Mouse (Mus musculus) G1E (cell line): ENCODE measurements around the gene Timm44. TPM values are rescaled to one million over a fixed set of nuclear protein-coding genes. Genes with fewer than 3 reads are reported as not detected.

Experiments used
- ATAC-seq: 2 replicates; pipeline ENCODE4 v1.8.0; 2016; ENCODE audit warnings: mild to moderate bottlenecking; ENCODE audit not compliant: insufficient number of reproducible peaks, poor library complexity, low FRiP score, severe bottlenecking; ENCODE audit errors: extremely low read depth
- DNase-seq: peaks from one replicate; pipeline ENCODE4 v3.0.0; 2012; ENCODE audit warnings: low spot score
- H3K27me3 ChIP-seq: 2 replicates; pipeline ENCODE4 v1.6.1; 2012; ENCODE audit warnings: mild to moderate bottlenecking, low read length, inconsistent platforms; ENCODE audit not compliant: insufficient read depth
- H3K36me3 ChIP-seq: replicated peaks from 2 replicates; pipeline ENCODE3; 2012; ENCODE audit warnings: mild to moderate bottlenecking, inconsistent platforms
- H3K4me1 ChIP-seq: 2 replicates; pipeline ENCODE4 v1.6.1; 2012; ENCODE audit warnings: low read depth, low read length, inconsistent platforms, mixed read lengths; ENCODE audit not compliant: insufficient read depth
- H3K4me3 ChIP-seq: 2 replicates; pipeline ENCODE4 v1.5.1; 2012; ENCODE audit warnings: low read depth, mild to moderate bottlenecking, inconsistent platforms, low read length, moderate library complexity, mixed read lengths
- H3K9me3 ChIP-seq: replicated peaks from 2 replicates; pipeline ENCODE4 v1.6.1; 2012; ENCODE audit warnings: inconsistent platforms
- CTCF ChIP-seq: IDR thresholded peaks from 2 replicates; pipeline ENCODE4 v1.5.1; 2012; ENCODE audit warnings: low read depth, low read length, inconsistent platforms, mixed read lengths
- GATA1 ChIP-seq: IDR thresholded peaks from 2 replicates; pipeline ENCODE4 v1.6.1; 2012; ENCODE audit warnings: borderline replicate concordance, low read length, inconsistent platforms, mixed read lengths
- GATA2 ChIP-seq: IDR thresholded peaks from 2 replicates; pipeline ENCODE4 v1.6.1; 2012; ENCODE audit warnings: low read depth, low read length, inconsistent platforms, borderline replicate concordance
- POLR2AphosphoS5 ChIP-seq: IDR thresholded peaks from 2 replicates; pipeline ENCODE4 v1.6.1; 2012; ENCODE audit warnings: low read depth, low read length, inconsistent platforms; ENCODE audit not compliant: insufficient replicate concordance
- TAL1 ChIP-seq: conservative IDR thresholded peaks from 2 replicates; pipeline ENCODE4 v1.6.1; 2012; ENCODE audit warnings: low read depth, low read length, inconsistent platforms, mixed read lengths
- polyA plus RNA-seq: library from polyadenylated mRNA; stranded (reverse); fragments of >175 nt; gene quantifications from 2 replicates; pipeline ENCODE4 v1.2.3, GENCODE M21; 2012
- total RNA-seq, 2 experiments: library from RNA; stranded (forward) in 1 of 2; stranded (reverse) in 1 of 2; fragments of 200-1000 nt in 1 of 2; fragments of >200 nt in 1 of 2; fragmentation: Nextera tagmentation in 1 of 2; gene quantifications; 2 replicates each; pipeline ENCODE4 v1.2.3; 2014 to 2017

The Timm44 gene
- total and polyA plus RNA-seq, 3 experiments: 65.3 to 123 (median 81.8) TPM

DNA sequence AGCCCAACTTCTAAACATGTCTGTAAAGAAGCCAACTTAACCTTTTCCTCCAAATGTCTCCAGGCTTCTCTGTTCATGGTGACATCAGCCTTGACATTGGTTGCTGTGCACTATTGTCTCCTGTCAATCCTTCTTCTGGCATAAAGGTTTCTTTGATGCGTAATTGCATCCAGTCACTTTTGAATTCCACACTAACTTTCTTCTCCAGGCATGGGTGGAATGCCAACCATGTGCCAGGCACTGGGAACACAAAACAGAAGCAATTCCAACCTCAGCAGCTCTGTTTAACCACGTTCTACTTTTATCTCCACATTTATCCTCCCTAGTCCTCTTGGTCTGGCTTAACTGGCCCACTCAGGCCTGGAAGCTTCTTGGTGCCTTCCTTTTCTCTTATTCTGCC is 45.3 kb upstream of the Timm44 start:
- Histone ChIP-seq H3K36me3 (peaks cover 54% of the 10 kb centered on the region), H3K4me3 (no peak overlapping the region), H3K9me3 (no peaks in the 10 kb centered on the region), H3K4me1 (peaks cover 56% of the 10 kb centered on the region), H3K27me3 (no peaks in the 10 kb centered on the region)
- DNase-seq (no peak), ATAC-seq (no peak)
- TF ChIP-seq GATA1 (no peak), TAL1 (no peak), CTCF (no peak), GATA2 (no peak), POLR2AphosphoS5 (no peak)

DNA sequence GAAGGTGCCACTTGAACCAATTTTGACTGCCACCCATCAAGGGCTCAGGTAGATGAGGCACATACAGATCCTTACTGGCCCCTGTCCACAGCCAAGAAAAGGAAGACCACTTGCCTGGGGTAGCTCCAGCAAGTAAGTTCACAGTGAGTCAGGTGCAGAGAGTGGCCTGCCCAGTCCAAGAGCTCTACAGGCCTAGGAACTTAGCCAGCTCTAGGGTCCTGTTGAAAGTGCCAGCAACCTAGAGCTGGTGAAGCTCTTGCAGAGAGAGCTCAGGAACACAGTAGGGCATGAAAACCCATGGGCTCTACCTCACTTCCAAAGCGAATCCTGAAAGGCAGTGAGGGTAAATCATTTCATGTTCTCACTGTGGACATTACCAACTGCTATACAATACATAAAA is 44.7 kb upstream of the Timm44 start:
- no peak overlapping the region; the same call in 1 of the 2 replicates for H3K4me3 ChIP-seq
- H3K4me1 ChIP-seq: peaks cover 55% of the 10 kb centered on the region
- H3K36me3 ChIP-seq: peaks cover 58% of the 10 kb centered on the region

DNA sequence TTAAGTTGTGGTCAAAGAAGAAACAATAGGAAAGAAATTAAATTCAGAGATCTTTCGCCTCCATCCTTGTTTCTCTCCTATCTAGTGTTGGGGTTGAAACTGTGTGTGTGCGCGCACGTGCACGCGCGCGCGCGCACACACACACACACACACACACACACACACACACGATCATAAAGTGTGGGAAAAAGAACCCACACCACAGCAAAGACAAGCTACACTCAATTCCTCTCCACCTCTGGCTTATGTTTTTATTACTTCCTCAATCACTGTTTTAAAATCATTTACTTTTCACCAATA is 43.8 kb upstream of the Timm44 start:
- Histone ChIP-seq H3K36me3 (peaks cover 59% of the 10 kb centered on the region), H3K27me3 (no peaks in the 10 kb centered on the region)
- ATAC-seq: no peak

More for the DNA sequence above, 44.7 kb upstream of the Timm44 start:
- Histone ChIP-seq H3K9me3 (no peaks in the 10 kb centered on the region), H3K27me3 (no peaks in the 10 kb centered on the region)
- DNase-seq: no peak
- TF ChIP-seq GATA2 (no peak), TAL1 (no peak), GATA1 (no peak)
- no peak for ATAC-seq

DNA sequence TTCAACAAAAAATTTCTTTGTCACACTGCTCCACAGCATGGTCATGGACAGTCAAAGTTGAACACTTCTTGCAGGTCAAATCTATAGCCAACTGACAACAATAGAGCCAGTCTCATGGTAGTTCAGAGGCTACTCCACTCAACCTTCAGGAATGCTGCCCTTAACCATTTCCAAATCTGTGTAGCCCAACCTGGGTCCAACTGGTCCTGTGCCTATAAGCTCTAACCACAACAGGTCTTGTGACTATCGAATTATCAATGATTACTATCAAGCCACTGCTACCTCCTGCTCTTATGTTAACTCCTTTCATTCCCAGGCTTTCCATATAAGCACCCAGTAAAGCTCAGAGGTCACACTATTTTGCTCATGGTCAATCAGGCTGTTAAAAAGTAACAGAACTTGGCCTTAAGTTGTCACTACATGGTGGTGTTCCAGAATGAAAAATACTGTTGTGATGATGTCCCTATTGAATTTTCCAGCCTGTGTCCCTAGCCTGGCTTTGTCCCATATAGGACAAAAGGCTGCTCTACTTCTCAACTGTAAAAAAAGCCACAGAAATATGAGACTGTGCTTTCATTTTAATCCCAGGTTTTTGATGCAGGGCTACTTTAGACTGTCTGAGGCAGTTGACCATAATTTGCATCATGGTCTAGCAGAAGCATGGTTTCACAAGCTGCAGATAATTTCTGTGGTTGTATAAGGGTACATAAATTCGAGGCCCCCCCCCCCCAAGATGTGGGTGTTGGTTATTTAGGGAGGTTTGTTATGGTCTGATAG is 43.3 kb upstream of the Timm44 start:
- ATAC-seq (no peak), DNase-seq (no peak)
- TF ChIP-seq CTCF (no peak), GATA1 (no peak), POLR2AphosphoS5 (no peak), GATA2 (no peak), TAL1 (no peak)
- H3K4me1 ChIP-seq: peaks cover 60% of the 10 kb centered on the region
- H3K9me3 ChIP-seq: no peaks in the 10 kb centered on the region
- no peaks in the 10 kb centered on the region for H3K27me3 ChIP-seq
- H3K4me3 ChIP-seq: no peak overlapping the region; the same call in 1 of the 2 replicates
- H3K36me3 ChIP-seq: peaks cover 64% of the 10 kb centered on the region

More for the DNA sequence above, 43.8 kb upstream of the Timm44 start:
- H3K4me3 ChIP-seq: no peak overlapping the region; the same call in 1 of the 2 replicates
- no peak for TF ChIP-seq POLR2AphosphoS5
- TF ChIP-seq TAL1: no peak
- no peak for TF ChIP-seq CTCF
- TF ChIP-seq GATA1: no peak
- no peak for TF ChIP-seq GATA2
- no peaks in the 10 kb centered on the region for H3K9me3 ChIP-seq
- H3K4me1 ChIP-seq: peaks cover 55% of the 10 kb centered on the region
- no peak for DNase-seq

DNA sequence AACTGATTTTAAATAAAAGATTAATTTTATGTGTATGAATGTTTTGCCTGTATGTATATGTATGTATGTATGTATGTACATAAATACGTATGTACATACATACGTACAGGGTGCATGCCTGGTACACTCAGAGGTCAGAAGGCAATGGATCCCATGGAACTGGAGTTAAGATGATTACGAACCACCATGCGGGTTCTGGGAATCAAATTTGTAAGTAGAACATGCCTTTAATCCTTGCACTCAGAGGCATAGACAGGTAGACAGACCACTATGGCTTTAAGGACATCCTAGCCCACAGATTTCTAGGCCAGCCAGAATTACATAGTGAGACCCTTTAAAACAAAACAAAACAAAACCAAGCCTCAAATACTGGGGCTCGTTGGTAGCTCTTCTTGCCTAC is 42.4 kb upstream of the Timm44 start:
- peaks cover 58% of the 10 kb centered on the region for H3K4me1 ChIP-seq
- no peak for DNase-seq
- TF ChIP-seq GATA1: no peak
- TF ChIP-seq CTCF: no peak
- no peak for TF ChIP-seq TAL1
- TF ChIP-seq GATA2: no peak
- TF ChIP-seq POLR2AphosphoS5: no peak
- peaks cover 66% of the 10 kb centered on the region for H3K36me3 ChIP-seq
- no peak for ATAC-seq
- H3K4me3 ChIP-seq: no peak overlapping the region
- H3K27me3 ChIP-seq: no peaks in the 10 kb centered on the region
- H3K9me3 ChIP-seq: no peaks in the 10 kb centered on the region

DNA sequence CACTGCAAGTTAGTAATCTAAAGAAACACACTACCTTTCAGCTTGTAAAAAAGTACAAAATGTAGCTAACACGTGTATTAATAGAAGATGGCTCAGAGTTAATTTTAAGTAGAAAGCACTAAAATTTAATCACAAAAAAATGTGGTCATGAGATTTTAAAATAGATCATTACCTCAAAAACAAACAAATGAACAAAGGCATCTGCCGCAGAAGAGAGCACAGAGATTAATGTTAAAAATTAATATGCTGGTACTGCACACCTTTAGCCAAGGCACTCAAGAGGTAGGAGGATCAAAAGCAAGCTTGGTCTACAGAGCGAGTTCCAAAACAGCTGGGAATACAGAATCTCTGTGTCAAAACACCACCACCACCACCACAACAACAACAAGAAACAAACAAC is 39.1 kb upstream of the Timm44 start:
- no peak for TF ChIP-seq TAL1
- no peak for TF ChIP-seq GATA2
- no peak for TF ChIP-seq CTCF
- no peak for TF ChIP-seq GATA1
- TF ChIP-seq POLR2AphosphoS5: no peak
- peaks cover 41% of the 10 kb centered on the region for H3K4me1 ChIP-seq
- H3K27me3 ChIP-seq: no peaks in the 10 kb centered on the region
- no peak for ATAC-seq
- peaks cover 66% of the 10 kb centered on the region for H3K36me3 ChIP-seq
- no peak overlapping the region for H3K4me3 ChIP-seq
- DNase-seq: no peak
- H3K9me3 ChIP-seq: no peaks in the 10 kb centered on the region
